Mouse (Mus musculus) lung, postnatal 0 days (tissue): Measurements from ENCODE around the gene Slc35c2.

ENCODE experiments used
- CTCF ChIP-seq: IDR thresholded peaks from 2 replicates; pipeline ENCODE4 v1.5.1; 2016; ENCODE audit warnings: antibody characterized with exemption, mild to moderate bottlenecking
- EP300 ChIP-seq: IDR thresholded peaks from 2 replicates; pipeline ENCODE4 v1.6.1; 2016; ENCODE audit warnings: antibody characterized with exemption, mild to moderate bottlenecking, control low read depth

DNA sequence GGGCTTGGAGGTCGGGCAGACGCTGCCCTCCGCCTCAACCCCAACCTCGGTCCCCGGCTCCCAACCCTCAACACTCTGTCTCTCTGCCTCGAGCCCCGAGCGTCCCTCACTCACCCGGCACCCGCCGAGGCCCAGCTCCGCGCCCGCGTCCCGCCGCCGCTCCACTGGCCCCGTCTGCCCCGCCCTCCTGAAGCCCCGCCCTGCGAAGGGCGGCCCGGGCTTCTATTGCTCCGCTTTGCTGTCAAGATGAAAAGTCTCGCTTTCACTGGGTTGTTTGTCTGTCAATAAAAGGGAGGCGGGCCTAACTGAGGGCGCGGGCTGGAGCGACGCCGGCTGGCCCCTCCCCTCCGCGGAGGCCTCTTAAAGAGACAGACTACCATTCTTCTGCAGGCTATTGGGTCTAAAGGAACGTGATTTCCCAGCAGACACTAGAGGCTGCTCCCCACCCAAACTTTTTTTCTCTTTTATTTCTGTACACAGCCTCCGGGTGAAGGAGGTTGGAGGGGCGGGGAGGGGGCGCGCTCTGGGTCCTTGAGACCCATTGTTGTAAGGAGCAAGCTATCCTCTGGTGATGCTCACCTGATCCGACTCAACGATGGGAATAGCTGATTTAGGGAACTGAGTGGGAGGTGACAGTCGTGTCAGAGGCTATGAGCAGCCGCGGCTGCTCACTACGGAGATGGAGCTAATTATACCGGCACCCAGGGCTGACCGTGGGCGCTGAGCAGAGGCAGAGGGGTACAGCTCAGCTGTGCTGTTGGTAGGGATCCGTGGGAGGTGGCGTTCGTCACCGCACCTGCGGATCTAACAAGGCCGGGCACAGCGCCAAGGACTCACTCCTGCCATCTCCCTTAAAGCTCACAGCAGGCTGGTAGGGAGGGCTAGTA, 38.9 kb upstream of the Slc35c2 start, which contains the start of gene Elmo2:
- TF ChIP-seq CTCF (no peak), EP300 (peak; percentile 58; the same call in 1 of the 2 replicates)
